Mouse (Mus musculus) c-Kit-positive CD71-positive TER-119-positive erythroid progenitor cells, embryonic 14.5 days (primary cell): ENCODE measurements around the gene Hormad2.

ENCODE experiments used
- DNase-seq: peaks from one replicate; pipeline ENCODE4 v3.0.0-alpha.2; 2013; ENCODE audit warnings: low spot score

Gene Hormad2

GRCm38 (mm10) chr11:4440978-4441377 is at the start of gene Hormad2:
TSS of gene Hormad2 (minus strand) at chr11:4441105.
- peak; percentile 16 for DNase-seq

- DNase-seq = no peak
Measured at GRCm38 (mm10) chr11:4489207-4489606, 48.3 kb upstream of the Hormad2 start.

GRCm38 (mm10) chr11:4488798-4489197 is 47.9 kb upstream of the Hormad2 start:
- no peak for DNase-seq

- DNase-seq = no peak
Measured at GRCm38 (mm10) chr11:4488367-4488766, 47.5 kb upstream of the Hormad2 start.

GRCm38 (mm10) chr11:4487401-4487965 is 46.6 kb upstream of the Hormad2 start:
- peak; percentile 73 for DNase-seq

GRCm38 (mm10) chr11:4484541-4484940 is 43.6 kb upstream of the Hormad2 start:
- DNase-seq = no peak

GRCm38 (mm10) chr11:4482641-4483040 is 41.7 kb upstream of the Hormad2 start:
- DNase-seq = no peak

- DNase-seq = no peak
Measured at GRCm38 (mm10) chr11:4476184-4476697, 35.3 kb upstream of the Hormad2 start.

GRCm38 (mm10) chr11:4472464-4473179 is 31.7 kb upstream of the Hormad2 start:
- DNase-seq = no peak

GRCm38 (mm10) chr11:4471734-4472133 is 30.8 kb upstream of the Hormad2 start:
- no peak for DNase-seq

- DNase-seq = no peak
Measured at GRCm38 (mm10) chr11:4471251-4471650, 30.3 kb upstream of the Hormad2 start.

GRCm38 (mm10) chr11:4469091-4469490 is 28.2 kb upstream of the Hormad2 start:
- DNase-seq = no peak

- DNase-seq = no peak
Measured at GRCm38 (mm10) chr11:4467436-4467835, 26.5 kb upstream of the Hormad2 start.

- DNase-seq = no peak
Measured at GRCm38 (mm10) chr11:4466191-4466590, 25.3 kb upstream of the Hormad2 start.

GRCm38 (mm10) chr11:4464616-4465015 is 23.7 kb upstream of the Hormad2 start:
- no peak for DNase-seq

GRCm38 (mm10) chr11:4464186-4464585 is 23.3 kb upstream of the Hormad2 start:
- DNase-seq = no peak

GRCm38 (mm10) chr11:4462868-4463267 is 22.0 kb upstream of the Hormad2 start:
- DNase-seq = no peak

GRCm38 (mm10) chr11:4461154-4461553 is 20.2 kb upstream of the Hormad2 start:
- no peak for DNase-seq

- DNase-seq = no peak
Measured at GRCm38 (mm10) chr11:4460615-4461014, 19.7 kb upstream of the Hormad2 start.

GRCm38 (mm10) chr11:4454895-4455535 is 14.1 kb upstream of the Hormad2 start:
- no peak for DNase-seq

GRCm38 (mm10) chr11:4452467-4453184 is 11.7 kb upstream of the Hormad2 start:
- no peak for DNase-seq

GRCm38 (mm10) chr11:4451116-4451515 is 10.2 kb upstream of the Hormad2 start:
- peak; percentile 33 for DNase-seq
